Mouse (Mus musculus) right cerebral cortex, adult 18-20 months (tissue): ENCODE data around the gene Sox6.
A peak's percentile ranks its signal among the peaks of the same experiment; 100 is the strongest.
"Not testable (repeated sequence)": the region's sequence is repeated elsewhere in the genome, so short reads cannot be mapped to it uniquely, and the experiment has no call there.

Experiments used
- DNase-seq: peaks from one replicate; pipeline ENCODE4 v3.0.0; 2022; ENCODE audit warnings: mixed read lengths

The Sox6 gene

DNA sequence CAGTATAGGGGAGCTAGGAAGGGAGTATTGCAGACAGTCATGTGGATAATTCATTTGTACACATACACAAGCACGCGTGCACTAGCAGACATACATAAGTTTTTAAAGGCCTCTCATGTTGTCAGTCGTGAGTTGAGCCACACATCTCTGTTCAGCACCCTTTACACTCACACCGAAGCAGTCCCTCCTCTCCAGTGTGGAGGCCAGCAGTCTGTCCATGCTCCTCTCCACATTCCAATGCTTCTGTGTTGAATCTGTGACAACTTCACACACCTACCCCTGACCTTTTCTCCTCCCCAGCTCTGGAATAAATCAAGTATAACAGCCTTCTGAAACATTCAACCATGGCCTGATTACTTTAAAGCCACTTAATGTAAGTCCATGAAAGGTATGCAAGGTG lies 408.3 kb downstream of the Sox6 start:
- DNase-seq = no peak

DNA sequence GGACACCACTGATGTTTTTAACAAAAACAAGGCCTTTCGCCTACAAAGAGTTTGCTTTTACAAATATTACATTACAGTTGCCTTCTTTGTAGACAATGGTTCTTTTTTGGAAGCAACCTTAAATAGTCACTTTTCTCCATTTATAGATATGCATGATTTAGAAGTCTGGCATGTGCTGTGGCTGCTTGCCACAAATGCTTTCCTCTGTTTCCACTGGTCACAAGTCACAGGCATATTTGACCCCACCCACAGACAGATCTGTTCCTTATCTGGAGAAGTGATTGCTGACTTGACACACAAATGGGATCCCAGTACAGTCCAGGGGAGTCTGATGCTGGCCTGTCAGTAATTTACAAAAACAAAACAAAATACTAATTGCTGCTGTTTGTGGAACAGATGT lies 409.8 kb downstream of the Sox6 start:
- no peak for DNase-seq

DNA sequence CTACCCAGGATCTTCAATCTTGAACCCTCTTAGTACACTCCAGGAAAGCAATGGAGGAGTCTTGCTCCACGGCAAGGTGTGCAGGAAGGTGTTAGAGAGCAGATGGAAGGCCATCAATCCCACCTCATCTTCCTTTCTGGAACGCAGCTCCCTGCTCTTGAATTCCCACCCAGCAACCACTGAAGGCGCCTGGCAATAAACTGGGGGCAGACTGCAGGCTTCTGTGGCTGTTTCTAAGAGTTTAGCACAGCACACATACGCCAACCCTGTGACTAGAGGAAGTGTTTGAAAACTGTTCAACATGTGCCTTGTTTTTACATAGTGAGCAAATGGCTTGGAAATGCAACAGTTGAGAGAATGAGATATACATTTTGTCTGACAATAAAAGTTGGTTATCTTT lies 412.6 kb downstream of the Sox6 start:
- DNase-seq = no peak

DNA sequence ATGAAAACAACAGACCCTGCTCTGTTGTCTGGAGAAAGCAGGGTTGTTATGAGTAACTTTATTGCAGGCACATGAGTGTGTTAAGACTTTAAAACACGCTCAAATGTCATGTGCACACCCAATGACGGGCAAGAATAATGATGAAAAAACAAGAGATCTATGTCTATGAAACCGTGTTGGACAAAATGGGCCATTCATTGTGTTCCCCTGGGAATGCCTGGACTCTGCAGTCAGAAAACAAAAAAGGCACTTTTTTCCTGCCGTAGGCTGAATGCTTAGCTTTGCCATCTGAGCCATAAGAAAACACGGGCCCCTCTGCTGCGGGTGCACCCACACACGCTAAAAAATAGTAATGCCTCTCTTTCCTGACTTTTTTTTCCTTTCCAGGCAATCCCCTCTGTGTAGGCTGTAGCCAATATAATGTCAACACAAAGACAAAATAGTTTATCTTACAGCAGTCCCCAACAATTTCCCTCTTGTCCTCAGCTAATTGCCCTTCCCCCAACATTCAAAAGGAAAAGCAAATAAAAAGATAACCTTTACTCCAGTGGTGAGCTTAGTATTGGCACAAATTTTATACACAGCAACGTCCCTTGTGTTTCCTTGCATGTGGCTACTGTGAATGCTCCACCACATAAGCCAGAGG lies 413.6 kb downstream of the Sox6 start:
- peak; percentile 12 for DNase-seq

DNA sequence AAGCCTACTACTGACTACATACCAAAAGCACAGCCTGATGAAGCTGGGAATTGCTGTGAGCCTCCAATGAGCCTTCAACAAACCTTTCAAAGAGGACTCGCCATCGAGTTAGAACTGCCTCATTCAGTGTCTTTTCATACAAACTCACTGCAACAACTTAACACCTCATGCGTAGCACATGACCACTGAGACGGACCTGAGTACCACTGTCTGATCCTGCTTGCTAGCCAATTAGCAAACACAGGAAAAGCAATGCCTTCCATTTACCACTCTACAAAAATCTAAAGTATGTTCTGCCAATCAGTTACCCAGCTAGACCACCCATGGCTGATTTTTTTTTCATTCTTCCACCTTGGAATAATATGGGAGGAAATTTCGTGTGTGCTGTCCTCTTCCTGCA lies 414.1 kb downstream of the Sox6 start:
- no peak for DNase-seq

GRCm38 (mm10) chr7:115615697-115616237 lies 422.8 kb downstream of the Sox6 start:
- DNase-seq = no peak

DNA sequence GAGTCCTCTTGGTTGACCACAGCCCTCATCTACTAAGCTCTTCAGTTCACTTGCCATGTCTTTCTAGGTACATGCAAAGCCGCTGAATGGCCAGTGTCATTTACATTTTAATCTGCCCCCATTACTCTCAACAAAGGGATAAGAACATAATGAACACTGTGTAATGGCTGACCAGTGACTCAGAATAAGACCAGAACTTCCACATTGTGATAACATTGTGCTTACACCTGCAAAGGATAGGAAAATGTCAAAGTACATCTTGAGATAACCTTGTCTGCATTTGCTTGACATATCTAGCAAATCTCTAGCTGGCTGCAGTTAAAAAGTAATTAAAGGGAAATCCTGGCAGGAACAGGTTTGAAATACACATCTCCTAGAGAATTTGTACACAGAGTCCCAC lies 431.1 kb downstream of the Sox6 start:
- no peak for DNase-seq

- not testable (repeated sequence) for DNase-seq
Observed at GRCm38 (mm10) chr7:115606125-115606524, 432.5 kb downstream of the Sox6 start.

DNA sequence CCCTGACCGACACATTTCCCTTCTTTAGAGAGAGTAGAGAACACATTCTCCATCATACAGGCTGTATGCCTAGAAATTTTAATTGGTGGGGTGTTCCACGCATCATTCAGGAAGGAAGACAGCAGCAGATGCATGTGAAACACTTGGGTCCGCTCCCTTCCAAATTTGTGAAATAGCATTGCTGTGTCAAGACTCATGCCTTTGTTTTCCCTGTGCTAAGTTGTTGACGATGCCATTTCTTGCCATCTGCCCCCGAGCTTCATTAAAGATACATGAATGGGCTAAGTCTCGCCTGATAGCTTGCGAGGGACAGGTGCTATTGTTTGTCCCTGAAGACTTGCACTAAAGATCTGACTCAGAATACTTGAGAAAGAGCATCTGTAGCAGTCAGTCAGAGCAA lies 433.7 kb downstream of the Sox6 start:
- no peak for DNase-seq

GRCm38 (mm10) chr7:115597376-115597775 lies 441.2 kb downstream of the Sox6 start:
- peak; percentile 54 for DNase-seq

GRCm38 (mm10) chr7:115580461-115580860 lies 458.1 kb downstream of the Sox6 start:
- DNase-seq = no peak

GRCm38 (mm10) chr7:115579826-115580225 lies 458.8 kb downstream of the Sox6 start:
- DNase-seq = no peak

- DNase-seq = no peak
Observed at GRCm38 (mm10) chr7:115576387-115576786, 462.2 kb downstream of the Sox6 start.

GRCm38 (mm10) chr7:115574834-115575233 lies 463.8 kb downstream of the Sox6 start:
- no peak for DNase-seq

GRCm38 (mm10) chr7:115568821-115569240 lies 469.8 kb downstream of the Sox6 start:
- DNase-seq = peak; percentile 1

- no peak for DNase-seq
Observed at GRCm38 (mm10) chr7:115568301-115568700, 470.3 kb downstream of the Sox6 start.

DNA sequence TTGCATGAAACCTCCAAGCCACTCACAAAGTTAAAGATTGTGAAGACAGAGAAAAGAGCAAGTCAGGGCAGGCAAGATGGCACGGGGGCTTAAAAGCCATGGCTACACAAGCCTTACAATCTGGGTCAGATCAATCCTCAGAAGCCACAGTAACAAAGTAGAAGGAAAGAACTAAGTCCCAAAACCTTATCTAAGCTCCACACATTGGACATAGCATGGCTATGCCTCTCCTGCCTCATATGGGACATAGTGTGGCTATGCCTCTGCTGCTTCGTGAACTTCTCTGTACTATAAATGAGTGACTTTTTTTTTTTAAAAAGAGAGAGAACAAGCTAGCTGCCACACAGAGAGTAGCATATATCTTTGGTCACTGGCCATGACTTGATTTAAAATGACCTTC lies 471.8 kb downstream of the Sox6 start:
- DNase-seq = no peak

- no peak for DNase-seq
Observed at GRCm38 (mm10) chr7:115565060-115565426, 473.6 kb downstream of the Sox6 start.

- DNase-seq = no peak
Observed at GRCm38 (mm10) chr7:115564359-115565059, 474.1 kb downstream of the Sox6 start.

DNA sequence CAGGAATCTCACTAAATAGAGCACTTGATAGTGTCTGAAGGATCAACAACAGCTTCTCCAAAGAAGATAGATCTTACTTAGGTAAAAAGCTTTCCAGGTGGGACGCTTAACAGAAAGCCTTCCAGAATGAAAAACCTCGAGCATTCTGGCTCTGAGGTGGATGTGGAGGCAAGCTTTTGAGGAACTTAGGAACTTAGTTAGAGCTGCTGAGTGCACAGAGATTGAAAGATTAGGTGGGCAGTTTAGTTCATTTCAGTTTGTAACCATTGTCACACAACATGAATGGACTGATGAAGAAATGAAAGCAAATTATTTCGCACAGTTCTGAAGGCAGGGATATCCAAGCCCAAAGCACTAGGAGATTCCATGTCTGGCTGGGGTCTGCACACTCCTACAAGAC lies 481.9 kb downstream of the Sox6 start:
- no peak for DNase-seq

DNA sequence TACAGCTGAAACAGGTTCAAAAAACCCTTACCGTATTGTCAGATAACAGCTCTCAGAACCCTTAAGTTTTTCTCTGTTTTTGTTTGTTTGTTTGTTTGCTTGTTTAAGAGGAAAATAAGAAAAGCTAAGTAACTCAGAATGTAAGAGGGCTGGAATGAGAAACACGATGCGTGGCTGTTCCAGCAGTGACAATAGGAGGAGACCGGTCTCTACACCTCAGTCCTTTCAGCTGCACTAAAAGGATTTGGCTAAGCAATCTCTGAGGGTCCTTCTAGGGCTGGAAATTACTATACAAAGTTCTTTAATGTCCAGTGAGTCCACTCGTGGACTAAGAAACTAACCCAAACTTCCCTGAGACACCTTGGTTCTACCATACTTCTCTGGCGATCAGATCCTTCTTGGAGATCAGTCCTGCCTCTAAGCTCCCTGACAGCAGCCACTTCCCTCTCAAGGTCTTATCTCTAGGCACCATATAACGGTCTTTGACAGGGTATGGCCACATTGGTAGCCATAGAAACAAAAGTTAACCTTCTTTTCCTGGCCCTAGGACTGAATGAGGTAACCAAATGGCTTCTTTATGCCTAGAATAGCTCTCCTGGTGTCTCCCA lies 488.3 kb downstream of the Sox6 start:
- DNase-seq = no peak

DNA sequence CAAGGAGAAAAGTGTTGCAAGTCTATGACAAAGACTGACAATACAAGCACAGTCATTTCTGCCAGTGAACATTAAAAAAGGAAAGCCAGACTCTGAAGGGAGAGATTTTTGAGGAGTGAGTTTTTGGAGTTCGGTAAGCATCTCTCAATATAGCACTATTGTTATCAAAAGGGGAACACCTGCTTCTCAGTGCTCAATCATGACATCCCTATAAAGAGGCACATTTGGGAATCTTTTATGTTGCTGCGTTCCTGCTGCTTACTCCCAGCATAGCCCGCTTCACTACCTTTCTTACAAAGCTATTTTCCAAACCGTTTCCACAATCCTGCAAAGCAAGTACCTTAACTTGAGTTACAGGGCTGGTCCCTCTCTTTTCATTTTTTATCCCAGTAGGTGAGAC lies 488.9 kb downstream of the Sox6 start:
- DNase-seq = no peak

DNA sequence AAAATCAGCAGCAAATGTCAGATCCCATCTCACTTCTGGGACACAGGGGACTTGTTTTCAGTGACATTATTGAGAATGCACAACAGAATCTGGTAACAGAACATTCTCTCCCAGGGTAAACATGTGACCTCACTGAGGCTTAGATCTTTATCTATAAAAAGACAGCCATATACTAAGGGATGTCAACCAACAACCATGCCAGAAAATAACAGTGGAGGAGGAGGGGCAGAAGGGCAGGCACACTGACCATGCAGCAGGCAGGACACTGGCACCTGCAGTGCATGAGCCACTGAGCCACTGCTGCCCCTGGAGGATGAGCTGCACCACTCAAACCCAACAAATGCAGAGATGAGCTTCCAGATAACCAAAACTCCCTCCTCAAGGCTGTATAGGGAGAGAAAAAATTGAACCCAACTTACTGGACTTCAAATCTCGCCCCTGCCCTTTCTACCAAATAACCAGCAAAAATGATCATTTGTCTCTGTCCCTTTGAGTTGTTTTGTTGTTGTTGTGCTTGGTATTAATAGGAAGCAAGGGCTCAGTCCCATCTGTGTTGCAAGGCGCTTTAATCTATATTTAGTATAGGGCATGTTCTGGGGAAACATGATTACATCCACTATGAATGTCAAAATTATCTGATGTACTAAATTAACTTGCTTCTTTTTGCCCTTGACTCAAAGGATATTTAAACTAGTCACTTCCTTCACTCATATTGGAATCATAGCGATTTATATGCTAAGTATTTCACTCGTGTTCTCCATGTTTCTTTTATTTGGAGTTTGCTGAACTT lies 492.8 kb downstream of the Sox6 start:
- DNase-seq = no peak
